Mouse (Mus musculus): ENCODE data around the gene H2-Ab1.
"Not testable (repeated sequence)": the region's sequence is repeated elsewhere in the genome, so short reads cannot be mapped to it uniquely, and the experiment has no call there.

The H2-Ab1 gene

GRCm38 (mm10) chr17:34307216-34307615 lies 49.7 kb downstream of the H2-Ab1 start:
- DNase-seq (ENCODE audit: low read depth, low spot score): no peak

DNA sequence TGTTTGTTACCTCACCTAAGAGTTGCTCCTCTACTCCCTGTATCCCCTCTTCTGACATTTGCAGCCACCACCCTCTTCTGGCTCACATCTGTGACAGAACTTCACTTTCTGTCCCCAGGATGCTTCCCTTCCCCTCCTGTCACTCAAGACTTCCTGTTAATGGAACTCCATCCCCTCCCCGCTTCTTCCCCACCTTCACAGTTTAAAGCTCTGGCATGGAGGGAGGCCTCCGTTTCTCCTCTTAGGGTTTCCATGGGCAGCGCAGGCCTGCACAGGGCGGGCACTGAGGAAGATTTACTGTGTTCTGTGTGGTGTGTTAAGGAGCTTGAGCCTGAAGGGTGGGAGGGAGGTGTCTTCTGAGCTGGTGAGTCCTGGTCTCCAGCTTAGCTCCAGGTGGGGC lies 50.7 kb downstream of the H2-Ab1 start:
- no peak for DNase-seq (ENCODE audit: low read depth, low spot score)

GRCm38 (mm10) chr17:34309225-34309624 lies 51.7 kb downstream of the H2-Ab1 start:
- DNase-seq (ENCODE audit: low read depth, low spot score): no peak

- peak; percentile 66 for DNase-seq (ENCODE audit: low read depth, low spot score)
Observed at GRCm38 (mm10) chr17:34309683-34310385, 52.3 kb downstream of the H2-Ab1 start.

DNA sequence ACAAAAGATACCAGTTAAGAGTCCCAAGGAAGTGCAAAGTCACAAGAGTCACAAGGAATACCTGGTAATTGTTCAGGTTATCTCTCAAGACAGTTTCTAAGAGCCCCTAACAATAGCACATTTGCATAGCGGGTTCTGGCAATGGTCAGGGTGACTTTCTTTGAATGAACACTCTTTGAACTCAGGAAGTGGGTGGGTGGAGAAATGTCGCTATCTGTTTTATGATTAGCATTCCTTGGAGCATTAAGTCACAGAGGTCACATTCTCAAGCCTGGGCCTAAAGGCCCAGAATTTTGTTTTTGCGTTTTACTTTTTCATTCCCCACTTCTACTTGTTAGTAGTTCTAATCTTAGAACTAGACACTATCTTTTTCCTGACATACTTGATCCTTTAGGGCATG lies 53.0 kb downstream of the H2-Ab1 start:
- DNase-seq (ENCODE audit: low read depth, low spot score): not testable (repeated sequence)

- DNase-seq (ENCODE audit: low read depth, low spot score): no peak
Observed at GRCm38 (mm10) chr17:34312185-34312584, 54.7 kb downstream of the H2-Ab1 start.

GRCm38 (mm10) chr17:34313393-34313792 lies 55.9 kb downstream of the H2-Ab1 start:
- peak; percentile 74 for DNase-seq (ENCODE audit: low read depth, low spot score)

DNA sequence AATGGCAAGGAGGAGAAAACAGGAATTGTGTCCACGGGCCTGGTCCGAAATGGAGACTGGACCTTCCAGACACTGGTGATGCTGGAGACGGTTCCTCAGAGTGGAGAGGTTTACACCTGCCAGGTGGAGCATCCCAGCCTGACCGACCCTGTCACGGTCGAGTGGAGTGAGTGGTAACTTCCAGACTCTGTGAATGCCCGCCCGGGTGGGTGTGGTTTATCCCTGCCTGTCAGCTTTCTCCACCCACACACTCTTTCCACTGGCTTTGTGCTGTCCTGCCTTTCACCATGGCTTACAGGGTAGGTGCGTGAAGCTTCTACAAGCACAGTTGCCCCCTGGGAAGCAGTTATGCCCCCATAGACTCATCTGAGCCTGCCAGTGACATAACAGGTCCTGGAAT lies 56.8 kb downstream of the H2-Ab1 start:
- DNase-seq (ENCODE audit: low read depth, low spot score): no peak

- no peak for DNase-seq (ENCODE audit: low read depth, low spot score)
Observed at GRCm38 (mm10) chr17:34315512-34315911, 58.0 kb downstream of the H2-Ab1 start.

DNA sequence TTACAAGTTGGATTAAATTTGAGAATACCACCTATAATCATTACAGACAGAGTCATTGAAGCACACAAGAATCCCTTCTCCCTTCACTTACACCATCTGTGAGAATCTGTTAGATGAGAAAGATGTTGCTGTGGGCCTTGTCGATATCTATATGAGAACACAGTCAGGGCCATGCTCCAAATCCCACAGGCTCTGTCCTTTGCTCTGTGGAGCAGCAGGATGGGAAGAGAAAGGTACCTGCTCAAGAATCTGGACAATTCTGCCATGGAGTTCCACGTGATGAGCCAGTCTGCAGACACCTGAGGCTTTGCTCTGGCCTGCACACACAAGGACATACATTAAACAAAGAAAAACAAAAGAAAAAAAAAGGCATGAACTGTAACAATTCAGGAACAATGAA lies 59.2 kb downstream of the H2-Ab1 start:
- no peak for DNase-seq (ENCODE audit: low read depth, low spot score)

- DNase-seq (ENCODE audit: low read depth, low spot score): no peak
Observed at GRCm38 (mm10) chr17:34317275-34317674, 59.8 kb downstream of the H2-Ab1 start.

All from forelimb bud, embryonic 11.5 days (tissue).